Mouse (Mus musculus) hematopoietic multipotent progenitor cell, adult 10-12 weeks (in vitro differentiated cells): Measurements from ENCODE around the gene Stoml3. TPM values are rescaled to one million over a fixed set of nuclear protein-coding genes. Genes with fewer than 3 reads are reported as not detected.

Experiments used
- polyA plus RNA-seq: library from polyadenylated mRNA; stranded (reverse); fragments of >175 nt; gene quantifications from 2 replicates; pipeline ENCODE4 v1.2.3, GENCODE M21; 2012; ENCODE audit warnings: low replicate concordance

The Stoml3 gene
- polyA plus RNA-seq, result 0.07 TPM in 1 of 2 replicates, not detected in the other

DNA sequence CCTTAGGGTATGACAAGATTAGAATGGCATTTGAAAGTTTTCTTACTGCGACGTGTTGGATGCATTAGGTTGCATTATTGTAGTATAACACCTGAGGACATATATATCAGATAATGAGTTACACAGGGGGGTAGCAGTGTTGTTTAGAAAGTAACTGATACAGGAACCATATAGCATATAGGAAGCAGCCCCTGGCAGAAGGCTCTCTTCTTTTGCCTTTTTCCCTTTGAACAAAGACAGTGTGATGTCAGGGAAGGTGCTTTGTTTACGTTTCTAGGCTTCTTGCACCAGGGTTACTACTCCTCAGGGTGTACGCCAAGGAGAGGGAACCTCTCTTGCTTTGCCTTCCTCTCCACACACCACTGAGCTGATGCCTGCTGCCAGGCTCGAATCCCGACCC lies at the start of gene Stoml3:
Gene Stoml3, plus strand, starts transcription at position 301 of the 400 bp plus-strand sequence.

DNA sequence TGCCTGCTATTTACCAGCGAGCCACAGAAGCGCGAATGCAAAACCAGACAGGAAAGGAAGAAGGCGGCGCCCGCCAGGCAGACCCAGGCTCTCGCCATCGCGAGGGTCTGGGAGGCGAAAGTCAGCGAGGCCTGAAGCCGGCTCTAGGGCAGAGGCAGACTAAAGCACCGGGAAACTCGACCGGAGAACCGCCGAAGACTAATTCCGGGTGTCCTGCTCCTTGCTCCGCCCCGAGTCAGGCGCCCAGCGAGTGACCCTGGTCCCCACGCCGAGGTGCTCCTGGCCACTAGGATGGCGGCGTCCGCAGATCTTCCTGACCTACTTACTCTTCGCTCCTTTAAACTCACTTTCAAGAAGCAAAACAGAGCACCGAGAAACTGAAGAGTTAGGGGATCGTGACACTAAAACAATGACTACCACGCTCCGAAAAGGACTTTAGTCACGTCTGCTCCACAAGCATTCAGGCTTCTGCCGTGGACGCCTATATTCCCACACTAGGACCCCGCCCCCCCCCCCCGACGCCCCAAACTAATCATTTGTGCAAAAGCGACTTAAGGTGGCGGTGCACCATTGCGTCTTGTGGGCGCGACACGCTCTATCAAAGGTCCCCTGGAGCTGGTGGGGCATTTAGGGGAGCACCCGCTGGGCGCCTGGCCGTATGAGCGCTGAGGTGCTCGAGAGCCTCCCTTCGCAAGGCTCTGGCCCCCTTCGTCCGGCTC lies 25.2 kb upstream of the Stoml3 start, which contains the start of the genes Nhlrc3 and Proser1:
Gene Nhlrc3, minus strand, starts transcription at position 287 of the 719 bp plus-strand sequence.
Gene Proser1, plus strand, starts transcription at position 621 of the 719 bp plus-strand sequence.

Other genes with a start within 250 kb of the Stoml3 start
- gene Nhlrc3, start 25.3 kb upstream of the Stoml3 start, polyA plus RNA-seq, result 3.3 and 4.2 TPM in 2 replicates
- 44.7 and 46.3 TPM in 2 replicates for gene Proser1, start 25.0 kb upstream of the Stoml3 start, polyA plus RNA-seq
- 0.01 TPM in 1 of 2 replicates, not detected in the other for gene Frem2, start 168.7 kb downstream of the Stoml3 start, polyA plus RNA-seq